Mouse (Mus musculus): ENCODE measurements around the gene Maml3.

Maml3 gene

DNA sequence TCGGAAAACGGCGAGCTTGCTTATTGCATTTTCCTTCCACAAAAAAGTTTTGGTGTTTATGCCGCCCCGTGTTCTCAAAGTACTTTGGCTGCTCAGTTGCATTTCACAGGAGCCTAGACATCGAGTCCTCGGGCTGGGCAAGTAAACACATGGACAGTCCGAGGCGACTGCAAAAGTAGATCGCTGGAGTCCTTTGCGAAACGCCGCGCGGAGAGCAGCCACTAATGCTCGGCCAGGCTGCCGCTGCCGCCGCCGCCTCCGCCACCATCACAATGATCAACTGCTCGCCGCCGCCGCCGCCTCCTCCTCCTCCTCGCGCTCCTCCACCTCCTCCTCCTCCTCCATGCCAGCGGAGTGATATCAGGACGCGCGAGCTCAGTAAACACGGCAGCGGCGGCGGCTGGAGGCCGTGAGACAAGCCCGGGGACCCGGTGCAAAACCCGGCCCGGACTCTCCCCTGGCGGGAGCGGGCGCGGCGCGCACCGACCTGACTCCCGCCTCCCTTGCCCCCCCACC lies at the start of gene Maml3:
Gene Maml3, minus strand, starts transcription at position 441 of the 516 bp plus-strand sequence.
- peak; percentile 84 to 91 for DNase-seq (ENCODE audit: low spot score in 2 of 2)

DNA sequence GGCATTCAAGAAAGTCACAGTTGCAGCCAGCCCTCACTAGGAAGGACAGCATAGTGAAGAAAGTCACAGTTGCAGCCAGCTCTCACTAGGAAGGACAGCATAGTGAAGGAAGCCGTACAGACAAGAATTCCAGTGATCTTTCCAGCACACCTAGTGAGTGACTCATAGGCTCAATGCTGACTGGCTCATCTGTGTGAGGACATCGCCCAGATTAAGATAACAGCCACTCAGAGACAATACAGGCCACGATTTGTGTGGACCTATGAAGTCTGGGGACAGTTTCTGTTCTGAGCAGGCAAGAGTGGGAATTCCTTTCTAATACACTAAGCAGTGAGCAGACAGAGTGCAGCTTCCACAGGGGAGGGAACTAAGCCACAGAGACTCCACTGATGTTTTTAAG lies 46.3 kb upstream of the Maml3 start:
- DNase-seq (ENCODE audit: low spot score in 2 of 2): no peak

DNA sequence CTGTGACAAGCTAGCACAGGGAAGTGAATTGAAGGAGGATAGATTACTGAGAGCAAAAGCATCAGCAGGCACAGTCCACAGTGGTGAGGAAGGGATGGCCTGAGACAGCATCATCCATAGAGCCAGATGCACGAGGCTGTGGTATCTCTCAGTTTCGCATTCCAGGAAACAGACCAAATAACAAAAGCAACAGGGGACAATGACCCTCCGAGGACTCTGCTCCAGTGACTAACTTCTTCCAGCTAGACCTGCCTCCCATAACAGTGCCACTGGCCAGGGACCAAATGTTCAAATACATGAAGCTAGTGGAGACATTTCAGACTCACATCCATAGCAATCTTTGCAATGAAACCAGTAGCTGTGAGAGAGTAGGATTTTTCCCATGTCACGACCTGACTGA lies 43.4 kb upstream of the Maml3 start:
- DNase-seq (ENCODE audit: low spot score in 2 of 2): no peak

DNA sequence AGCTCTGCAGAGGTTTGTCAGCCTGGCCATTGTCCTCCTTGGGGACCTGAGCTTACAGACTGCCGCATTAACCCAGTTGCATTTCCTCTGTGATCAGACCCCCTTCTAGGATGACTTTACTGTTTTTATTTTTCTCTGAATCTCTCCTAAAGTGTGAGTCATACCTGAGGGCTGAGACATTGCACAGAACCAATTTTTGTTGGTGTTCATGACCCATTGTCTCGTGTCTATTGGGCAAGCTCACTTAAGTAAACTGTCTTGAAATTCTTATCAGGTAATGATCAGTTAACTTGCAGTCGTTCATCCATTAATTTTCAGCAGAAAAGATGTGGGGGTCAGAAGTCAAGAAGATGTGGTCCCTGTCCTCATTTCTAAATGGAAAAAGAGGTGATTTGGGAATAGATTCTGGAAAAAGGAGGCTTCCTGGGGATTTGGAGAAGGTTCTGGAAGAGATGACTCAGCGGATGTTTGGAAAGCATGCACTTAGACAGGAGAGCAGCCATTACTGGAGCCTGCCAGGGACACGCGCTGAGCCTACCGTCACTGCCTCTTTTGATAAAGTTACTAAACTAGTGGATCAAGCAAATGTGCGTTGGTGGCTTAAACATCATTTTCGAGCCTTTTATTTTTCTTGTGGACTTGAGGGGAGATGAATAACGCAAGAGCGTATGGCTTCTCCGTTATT lies 40.0 kb upstream of the Maml3 start:
- no peak for DNase-seq (ENCODE audit: low spot score in 2 of 2)

DNA sequence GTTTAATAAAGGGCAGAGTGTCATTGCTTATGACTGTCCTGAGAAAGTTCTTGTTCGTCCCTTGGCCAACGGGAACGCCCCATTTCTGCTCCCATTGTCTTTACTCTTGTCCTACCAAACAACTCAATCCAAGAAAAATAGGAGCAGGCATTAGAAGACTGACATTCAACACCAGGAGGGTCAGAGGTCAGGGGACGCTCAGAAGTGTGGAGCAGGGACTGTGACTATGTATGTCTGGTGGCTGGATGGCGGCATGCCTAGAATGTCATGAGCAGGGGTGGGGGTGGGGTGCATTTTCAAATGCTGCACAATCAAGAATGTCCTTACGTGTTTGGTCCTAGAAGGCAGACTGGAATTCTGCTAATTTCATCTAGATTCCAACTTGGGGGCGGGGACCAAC lies 38.1 kb upstream of the Maml3 start:
- no peak for DNase-seq (ENCODE audit: low spot score in 2 of 2)

DNA sequence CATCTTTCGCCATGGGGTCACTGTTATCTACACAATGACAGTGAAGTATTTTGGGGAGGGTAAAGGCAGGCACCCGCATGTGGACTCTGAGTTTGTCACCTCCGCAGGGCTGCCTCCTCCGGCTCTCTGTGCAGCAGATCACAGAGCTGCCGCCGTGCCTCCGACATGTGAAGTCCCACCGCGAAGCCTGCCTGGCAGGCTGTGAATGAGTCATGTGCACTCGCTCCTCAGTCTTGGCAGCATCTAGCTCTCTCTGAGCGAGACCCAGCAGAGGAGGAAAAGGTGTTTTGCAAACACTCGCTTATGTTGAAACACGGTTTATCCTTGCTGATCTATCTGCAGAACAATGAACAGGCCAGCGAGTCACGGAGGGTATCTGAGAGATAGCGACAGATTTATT lies 35.3 kb upstream of the Maml3 start:
- DNase-seq (ENCODE audit: low spot score in 2 of 2): peak in 1 of 2 experiments; percentile 51

DNA sequence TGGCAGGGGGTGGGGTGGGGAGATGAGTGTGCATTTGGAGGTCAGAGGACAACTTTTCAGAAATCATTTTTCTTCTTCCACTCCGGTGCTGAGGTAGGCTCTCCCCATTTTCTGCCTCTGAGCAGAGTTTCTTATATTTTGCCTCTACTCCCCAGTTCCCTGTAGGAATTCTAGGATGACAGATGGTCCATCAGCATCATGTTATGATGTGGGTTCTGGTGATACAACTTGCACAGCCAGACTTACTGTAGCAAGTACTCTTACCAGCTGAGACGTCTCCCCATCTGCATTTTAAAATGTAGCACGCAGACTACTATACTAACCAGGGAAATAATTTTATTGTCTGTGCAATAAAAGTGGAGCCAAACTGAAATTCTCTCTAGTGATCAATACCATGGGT lies 20.5 kb upstream of the Maml3 start:
- DNase-seq (ENCODE audit: low spot score in 2 of 2): no peak

DNA sequence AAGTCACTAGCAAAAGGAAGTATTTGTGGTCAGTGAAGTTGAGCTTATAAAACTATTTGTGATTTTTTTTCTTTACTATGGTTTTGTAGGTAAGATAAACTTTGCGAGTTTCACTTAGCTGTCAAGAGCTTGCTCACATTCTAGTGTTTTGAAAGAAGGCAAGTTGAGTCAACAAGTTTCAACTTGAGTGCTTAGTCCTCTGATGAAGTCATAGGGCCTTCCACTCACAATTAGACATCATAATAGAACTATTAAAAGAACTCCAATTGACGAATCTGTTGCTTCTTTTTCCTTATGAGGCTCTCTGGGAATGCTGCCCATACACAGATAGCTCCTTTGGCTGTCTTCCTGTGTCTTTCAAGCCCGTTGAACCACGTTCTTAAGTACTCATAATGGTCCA lies 16.0 kb upstream of the Maml3 start:
- DNase-seq (ENCODE audit: low spot score in 2 of 2): no peak

DNA sequence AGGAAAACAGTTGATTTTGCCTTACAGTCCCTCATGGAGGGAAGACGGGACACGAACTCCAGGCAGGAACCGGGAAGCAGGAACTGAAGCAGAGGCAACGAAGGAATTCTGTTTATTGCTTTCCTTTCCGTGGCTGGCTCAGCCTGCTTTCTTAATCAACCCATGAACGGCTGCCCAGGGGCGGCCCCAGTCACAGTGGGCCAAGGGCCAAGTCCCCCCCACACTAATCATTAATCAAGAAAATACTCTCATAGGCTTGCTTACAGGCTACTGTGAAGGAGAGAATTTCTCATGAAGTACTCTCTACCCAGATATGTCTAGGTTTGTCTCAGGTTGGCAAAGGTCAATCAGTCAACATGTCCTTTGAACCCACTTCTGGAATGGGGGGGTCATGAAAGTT lies 14.3 kb upstream of the Maml3 start:
- DNase-seq (ENCODE audit: low spot score in 2 of 2): no peak

DNA sequence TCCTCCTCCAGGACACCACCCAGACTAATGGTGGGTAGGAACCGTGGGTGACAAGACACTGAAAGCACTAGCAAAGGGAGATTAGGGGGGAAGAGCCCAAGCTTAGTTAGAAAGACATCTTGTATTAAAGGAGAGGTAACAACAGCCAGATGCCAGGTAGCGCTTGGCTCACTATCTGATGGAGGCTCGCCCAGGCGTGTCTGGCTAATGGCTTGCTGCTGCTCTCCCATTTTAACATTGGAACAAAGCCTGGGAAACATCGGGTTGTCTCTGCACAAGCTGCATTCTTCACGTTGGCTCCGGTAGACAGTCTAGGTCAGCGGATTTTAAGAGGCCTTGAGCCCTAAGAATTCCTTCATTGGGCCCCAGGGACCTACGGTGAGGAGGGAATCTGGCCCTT lies 10.5 kb upstream of the Maml3 start:
- no peak for DNase-seq (ENCODE audit: low spot score in 2 of 2)

DNA sequence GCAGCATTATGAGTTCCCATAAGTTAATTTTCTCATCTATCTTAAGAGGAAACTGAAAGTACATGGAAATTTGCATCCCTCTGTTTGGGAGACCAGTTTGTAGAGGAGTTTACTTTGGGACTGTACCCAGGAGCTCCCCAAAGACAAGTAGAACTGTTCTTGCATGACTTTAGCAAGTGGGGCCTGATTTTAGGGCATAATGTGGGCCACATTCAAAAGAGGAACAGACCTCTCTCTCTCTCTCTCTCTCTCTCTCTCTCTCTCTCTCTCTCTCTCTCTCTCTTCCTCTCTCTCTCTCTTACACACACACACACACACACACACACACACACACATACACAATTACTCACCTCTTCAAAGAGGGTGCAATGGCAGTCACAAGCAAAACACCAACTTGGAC lies 3.2 kb upstream of the Maml3 start:
- DNase-seq (ENCODE audit: low spot score in 2 of 2): no peak

DNA sequence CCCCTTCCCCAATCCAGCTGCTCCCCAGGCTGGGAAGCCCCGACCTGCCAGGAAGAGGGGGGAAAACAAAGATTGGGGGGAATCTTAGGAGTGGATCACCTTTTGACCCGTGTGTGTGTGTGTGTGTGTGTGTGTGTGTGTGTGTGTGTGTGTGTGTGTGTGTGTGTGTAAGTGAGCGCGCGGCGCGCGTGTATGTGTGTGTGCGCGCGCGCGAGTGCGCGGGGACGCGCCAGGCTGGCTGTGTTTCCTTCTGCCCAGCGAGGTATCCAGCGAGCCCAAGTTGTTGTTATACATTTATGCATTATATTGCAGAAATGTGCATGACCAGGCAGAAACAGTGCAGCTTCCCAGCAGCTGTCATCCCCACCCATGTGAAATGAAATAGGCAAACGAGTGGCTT lies 280 bp upstream of the Maml3 start:
- no peak for DNase-seq (ENCODE audit: low spot score in 2 of 2)

DNA sequence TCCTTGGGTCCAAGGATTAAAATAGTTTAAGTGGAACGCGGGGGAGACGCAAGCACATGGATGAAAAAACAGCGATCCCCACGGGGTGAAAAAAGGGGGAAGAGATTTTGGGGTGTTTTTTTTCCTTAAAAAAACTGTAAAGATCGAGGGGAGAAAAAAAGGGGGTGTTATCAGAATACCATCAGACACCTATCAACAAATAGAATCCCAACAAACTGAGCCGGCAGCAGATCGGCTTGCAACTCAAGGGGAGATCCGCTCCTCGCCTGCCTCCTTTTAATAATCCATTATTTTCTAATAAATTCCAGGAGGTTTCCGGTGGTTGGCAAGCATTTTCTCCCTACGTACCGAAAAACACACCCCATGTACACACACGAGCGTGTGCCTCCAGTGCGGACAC lies 668 bp downstream of the Maml3 start:
- DNase-seq (ENCODE audit: low spot score in 2 of 2): no peak

DNA sequence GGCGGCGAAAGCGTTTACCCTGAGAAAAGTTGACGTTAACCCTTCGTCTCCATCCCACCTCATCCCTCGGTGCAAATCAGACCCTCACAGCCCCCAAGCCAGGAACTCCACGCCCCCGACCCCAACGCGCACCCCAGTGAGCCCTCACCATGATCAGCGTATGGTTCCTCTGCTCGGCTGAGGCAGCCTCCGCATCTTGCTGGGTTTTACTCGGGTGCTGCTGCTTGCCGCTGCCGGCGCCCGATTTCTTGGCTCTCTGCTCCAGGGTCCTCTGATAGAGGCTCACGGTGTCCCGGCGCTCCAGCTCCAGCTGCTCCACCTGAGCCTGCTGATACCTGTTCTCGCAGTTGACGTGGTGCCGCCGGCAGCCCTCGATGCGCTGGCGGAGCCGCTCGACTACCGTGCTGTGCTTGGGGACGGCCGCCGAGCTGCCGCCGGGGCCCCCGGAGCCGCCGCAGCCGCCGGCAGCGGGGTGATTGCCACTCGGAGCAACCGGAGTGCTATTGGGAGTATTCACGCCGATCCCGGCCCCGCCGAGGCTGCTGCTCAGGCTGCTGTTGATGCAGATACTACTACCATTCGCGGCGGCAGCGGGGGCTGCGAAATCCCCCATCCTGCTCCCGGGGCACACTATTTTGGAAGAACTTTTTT lies 1.2 kb downstream of the Maml3 start:
- peak; percentile 48 to 75 for DNase-seq (ENCODE audit: low spot score in 2 of 2)

DNA sequence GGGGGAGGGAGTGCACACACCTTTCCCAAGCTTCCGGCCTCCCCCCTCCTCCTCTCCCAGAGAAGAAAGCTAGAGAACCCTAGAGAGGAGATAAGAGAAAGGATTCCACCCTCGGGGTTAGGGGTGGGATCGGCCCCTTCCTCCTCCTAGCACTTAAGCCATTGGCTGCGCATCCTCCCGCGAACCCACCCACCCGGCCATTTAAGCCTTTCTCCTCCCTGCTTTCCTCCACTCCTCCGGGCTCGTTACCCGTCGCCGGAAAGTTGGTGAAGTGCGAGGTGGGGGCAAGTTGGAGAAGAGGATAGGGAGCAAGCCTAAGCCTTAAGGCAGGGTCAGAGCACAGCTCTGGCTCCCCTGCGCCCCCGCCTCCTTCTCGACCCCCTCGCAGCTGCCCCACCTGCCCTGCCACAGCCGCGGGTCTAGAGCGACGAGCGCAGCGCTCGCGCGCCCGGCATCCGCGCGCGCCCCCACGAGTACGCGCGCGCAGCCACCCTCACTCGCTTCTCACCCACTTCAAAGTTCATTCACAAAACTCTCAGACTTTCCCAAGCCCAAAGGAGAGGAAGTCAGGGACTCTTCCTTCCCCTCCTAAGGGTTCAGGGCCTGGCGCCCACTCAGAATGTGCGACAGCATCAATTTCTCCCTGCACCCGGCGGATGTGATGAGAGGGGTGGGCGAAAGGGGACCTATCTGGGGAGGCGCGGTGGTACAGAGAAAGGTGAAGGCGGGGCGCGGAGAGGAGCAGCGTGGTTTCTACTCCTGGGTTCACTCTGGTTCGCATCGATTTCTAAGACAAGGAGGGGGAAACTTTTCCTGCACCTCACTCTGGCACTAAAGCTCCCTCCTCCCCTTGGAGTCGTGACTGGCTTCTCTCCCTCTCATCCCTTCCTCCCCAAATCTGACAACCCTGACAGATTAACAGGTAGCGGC lies 2.0 kb downstream of the Maml3 start:
- peak; percentile 59 to 83 for DNase-seq (ENCODE audit: low spot score in 2 of 2)

DNA sequence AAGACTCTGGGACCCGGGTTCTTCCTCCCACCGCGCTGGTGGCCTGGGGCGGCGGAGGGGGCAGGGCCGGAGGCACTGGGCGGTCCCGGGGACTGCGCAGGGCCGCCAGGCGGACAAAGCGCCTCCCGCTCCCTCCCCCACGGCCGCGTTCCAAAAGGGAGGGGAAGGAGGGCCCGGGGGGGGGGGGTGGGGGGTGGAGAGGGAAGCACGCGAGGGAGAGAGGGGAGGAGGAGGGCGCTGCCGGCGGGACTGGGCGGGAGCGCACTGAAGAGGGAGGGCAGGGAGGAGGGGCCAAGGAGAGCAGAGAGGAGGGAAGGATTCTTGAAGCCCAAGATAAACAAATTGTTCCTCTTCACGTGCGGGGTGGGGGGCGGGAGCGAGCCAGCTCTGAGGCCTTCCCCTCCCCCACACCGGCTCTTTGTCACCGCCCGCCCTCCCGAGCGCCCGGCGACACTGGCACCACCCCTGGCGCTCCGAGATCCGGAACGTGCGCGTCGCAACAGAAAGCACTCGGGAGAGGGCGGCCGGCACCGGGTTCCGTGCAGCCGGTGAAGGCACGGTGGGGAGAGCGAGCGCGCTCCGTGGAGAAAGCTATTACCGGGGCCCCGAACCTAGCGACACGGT lies 2.8 kb downstream of the Maml3 start:
- peak; percentile 73 to 87 for DNase-seq (ENCODE audit: low spot score in 2 of 2)

DNA sequence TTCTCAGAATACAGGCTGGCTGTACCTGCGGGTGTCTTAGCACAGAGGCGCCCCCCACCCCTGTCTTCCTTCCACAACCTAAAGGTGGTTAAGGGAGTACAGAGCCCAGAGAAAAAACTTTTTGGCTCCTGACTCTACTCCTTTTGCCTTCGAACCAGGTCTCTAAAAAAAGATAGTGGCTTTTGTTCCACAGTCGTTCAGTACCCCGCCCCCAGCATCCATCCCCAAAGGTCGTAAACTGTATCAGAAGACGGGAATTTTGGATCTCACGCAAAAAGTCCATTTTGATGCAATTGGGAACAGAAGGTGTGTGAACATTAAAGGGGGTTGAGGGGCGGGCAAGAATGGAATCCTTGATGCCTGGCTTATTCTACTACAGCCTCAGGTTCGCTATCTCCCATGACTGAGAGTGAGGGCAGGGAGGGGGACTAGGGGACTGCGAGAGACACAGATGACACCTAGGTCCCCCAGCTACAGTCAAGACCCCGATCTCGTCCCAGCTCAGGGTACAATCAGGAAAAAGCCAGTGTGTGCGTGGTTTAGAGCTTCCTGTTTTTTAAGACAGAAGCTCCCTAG lies 3.4 kb downstream of the Maml3 start:
- DNase-seq (ENCODE audit: low spot score in 2 of 2): no peak

DNA sequence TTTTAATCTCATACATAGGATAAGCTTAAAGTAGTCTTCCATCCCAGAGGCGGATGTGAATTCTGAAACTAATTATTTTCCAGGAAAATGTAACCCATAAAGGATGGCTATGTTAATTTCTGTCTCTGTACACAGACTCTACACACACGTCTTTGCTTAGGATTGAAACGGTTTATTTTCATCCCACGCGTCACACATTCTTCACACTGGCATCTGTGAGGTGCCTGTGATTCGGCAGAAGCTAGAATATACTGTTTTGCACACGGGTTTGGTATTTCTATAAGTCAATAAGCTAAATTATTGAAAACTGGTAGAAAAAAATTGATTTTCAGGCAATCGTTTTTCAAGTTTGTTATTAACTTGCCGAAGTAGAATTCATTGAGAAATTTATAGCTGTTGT lies 4.0 kb downstream of the Maml3 start:
- DNase-seq (ENCODE audit: low spot score in 2 of 2): no peak

DNA sequence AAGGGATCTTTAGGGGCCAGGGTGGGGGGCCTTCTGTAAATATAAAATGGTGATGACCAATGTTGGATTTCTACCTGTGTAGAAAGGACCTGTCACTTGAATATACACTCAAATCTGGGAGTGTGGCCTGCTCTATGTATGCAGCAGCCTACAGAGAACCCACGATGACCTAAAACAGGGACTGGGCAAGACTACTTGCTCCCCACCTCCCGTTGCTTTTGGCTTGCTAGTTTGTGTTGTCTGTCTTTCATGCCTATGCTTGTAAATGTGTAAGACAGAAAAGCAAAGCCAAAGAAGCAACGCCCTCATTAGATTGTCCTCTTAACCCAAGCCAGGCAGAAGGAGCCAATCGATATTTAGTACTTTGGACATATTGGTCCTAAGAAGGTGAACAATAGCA lies 4.6 kb downstream of the Maml3 start:
- no peak for DNase-seq (ENCODE audit: low spot score in 2 of 2)

DNA sequence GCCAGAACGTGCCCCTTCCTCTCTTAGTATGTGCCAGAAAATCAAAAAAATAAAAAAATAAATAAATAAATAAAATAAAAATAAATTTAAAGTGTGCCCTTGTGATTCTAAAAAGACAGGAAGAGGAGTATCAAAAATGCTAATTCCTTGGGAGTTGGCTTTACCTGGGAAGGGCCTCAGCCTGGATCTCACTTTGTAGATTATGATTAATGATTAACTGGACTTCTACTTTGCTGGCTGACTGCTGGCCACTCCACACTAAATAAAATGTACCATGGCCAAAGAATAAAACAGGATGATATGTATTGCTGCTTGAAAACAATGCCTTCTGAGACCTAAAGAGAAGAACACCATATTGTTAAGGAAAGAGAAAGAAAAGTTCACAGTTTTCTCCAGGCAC lies 5.6 kb downstream of the Maml3 start:
- DNase-seq (ENCODE audit: low spot score in 2 of 2): no peak

DNA sequence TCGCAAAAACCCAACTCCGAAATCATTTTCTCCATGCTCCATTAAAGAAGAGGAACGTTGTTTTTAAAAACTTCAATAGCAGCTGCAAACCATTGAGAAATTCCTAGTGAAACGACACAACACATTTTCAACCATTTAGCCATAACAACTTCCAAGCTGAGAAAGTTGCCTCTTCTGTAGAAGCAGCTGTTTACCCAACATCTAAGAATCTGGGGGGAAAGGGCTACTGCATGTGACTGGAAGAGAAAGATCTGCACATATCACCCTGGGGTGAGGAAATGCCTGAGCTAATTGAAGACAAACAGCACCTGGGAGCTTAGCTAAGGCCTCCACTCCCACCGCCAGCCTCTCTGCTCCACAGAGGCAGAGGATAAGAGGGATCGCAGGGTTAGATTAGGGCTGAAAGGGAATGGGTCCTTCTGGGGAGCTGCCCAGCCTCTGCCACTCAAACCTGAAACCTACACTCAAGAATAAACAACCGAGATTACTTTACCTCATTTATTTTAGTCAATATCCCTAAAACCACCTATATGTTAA lies 13.5 kb downstream of the Maml3 start:
- no peak for DNase-seq (ENCODE audit: low spot score in 2 of 2)

Measured in spleen, postnatal 4 days (tissue).